Mouse (Mus musculus) layer of hippocampus, adult 8-10 months (tissue): Measurements from ENCODE around the gene Smpd3. TPM values are rescaled to one million over a fixed set of nuclear protein-coding genes. Genes with fewer than 3 reads are reported as not detected.
A peak's percentile ranks its signal among the peaks of the same experiment; 100 is the strongest.

ENCODE experiments used
- DNase-seq, 2 experiments: peaks; one replicate each; pipeline ENCODE4 v3.0.0; 2022; ENCODE audit warnings: low spot score in 2 of 2
- total RNA-seq, 4 experiments: library from RNA; stranded (reverse); gene quantifications; 2 replicates each; pipeline ENCODE4 v1.2.4; 2022

The Smpd3 gene
- total RNA-seq, 4 experiments from 2014 or later = 66.5 to 69.8 (median 69.7) TPM

GRCm38 (mm10) chr8:106234567-106235261 lies 103.1 kb downstream of the Smpd3 start:
- DNase-seq = no peak

DNA sequence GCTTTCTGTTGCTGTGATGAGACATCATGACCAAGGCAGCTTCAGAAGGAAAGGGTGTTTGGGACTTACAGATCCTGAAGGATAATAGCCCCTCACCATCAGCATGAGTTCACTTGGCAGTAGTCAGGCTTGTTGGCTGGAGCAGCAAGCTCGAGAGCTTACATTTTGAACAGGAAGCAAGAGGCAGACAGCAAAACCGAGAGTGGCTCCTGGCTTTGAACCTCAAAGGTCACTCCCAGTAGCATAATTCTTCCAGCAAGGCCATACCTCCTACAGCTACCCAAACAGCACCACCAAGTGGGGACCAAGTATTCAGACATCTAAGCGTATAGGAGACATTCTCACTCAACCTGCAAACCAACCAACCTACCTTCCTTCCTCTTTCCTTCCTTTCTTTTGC lies 105.0 kb downstream of the Smpd3 start:
- DNase-seq = no peak

DNA sequence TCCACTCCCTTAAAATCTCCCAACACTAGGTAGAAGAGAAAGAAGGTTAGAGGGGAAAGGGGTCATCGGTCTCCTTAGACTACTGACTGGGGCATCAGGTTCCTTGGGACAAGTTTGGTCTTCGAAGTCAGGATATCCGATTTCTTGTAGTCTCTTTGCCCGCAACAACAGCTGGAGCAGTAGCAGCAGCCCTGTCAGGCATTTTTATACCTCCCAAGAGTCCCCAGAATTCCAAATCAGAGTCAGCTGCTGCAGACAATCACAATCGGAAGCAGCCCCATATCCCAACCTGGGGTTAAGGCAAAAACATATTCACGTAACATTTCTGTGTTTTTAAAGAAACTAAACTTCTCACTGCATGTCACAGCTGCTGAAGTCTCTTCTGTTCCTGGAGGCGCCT lies 106.3 kb downstream of the Smpd3 start:
- no peak for DNase-seq

DNA sequence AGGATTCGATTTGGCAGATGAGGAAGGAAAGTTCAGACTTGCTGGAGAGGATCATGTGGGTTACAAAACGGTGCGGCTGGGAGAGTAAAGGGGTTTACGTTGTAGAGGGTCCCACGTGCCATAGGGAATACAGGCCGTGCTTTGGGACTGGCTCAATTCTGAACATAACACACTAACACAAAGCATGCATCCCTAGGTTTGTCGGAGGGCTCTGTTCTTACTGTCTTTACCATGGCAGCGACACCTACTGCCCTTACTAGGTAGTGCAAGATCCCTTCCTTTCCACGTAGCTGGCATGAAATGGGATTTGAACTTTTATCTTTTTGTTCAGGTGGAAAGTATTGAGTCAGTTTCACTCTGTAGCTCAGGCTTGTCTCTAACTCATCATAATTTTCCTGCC lies 111.2 kb downstream of the Smpd3 start:
- DNase-seq = no peak

DNA sequence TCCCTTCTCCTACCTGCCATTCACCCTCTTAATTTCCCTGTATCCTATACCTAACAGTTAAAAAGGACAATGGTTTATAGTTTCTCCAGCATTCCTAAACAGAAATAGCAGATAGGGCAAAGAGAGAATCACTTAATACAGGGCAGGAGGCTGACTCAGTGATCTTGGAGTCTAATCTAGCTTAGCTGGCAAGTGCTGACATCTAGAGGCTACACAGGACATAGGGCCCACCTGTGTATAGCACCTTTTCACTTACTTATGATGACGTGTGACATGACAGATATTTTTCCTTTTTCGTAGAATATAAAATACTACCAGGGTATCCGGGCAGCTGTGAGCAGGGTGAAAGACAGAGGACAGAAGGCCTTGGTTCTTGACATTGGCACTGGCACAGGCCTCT lies 118.2 kb downstream of the Smpd3 start:
- no peak for DNase-seq

GRCm38 (mm10) chr8:106213959-106214358 lies 123.8 kb downstream of the Smpd3 start:
- no peak for DNase-seq

- DNase-seq = no peak
Measured at GRCm38 (mm10) chr8:106211421-106211820, 126.4 kb downstream of the Smpd3 start.

- DNase-seq = peak; percentile 91 to 94
Measured at GRCm38 (mm10) chr8:106210821-106211345, 126.9 kb downstream of the Smpd3 start, which contains the start of the genes Slc7a6os and Prmt7. Gene Slc7a6os, minus strand, starts transcription at chr8:106210935. Gene Prmt7, plus strand, starts transcription at chr8:106210936.

DNA sequence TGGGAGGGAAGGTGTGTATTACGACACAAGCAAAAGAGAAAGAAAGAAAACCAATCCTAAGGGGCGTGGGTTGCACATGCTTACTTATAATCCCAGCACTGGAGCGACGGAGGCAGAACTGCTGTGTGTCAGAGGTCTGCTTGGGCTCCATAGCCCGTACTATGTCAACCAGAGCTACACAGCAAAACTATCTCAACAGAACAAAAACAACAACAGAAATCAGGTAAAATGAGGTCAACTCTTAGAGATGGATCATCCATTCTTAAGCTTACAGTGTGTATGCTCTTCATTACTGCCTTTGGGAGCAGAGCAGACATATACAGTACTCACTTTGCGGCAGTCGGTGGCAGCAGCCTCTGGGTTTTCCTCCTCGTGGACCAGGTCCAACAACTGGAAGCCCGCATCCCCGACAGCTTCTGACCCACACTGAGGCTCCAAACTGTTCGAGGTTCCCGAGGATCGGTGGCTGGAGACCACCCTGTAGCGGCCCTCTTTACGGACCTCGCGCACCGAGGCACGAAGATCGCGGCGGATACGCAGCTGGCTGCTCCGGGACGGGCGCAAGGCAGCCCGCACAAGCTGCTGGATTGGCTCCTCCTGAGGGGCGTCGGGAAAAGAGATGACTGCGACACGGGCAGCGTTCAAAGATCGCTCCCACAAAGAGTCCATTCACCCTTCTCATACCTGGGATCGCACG lies 127.6 kb downstream of the Smpd3 start:
- peak in 1 of 2 experiments; percentile 32 for DNase-seq

Other genes starting within 250 kb of the Smpd3 start
- under 1 TPM in 2 of 4 experiments, not detected in 2; 0.09 to 0.43 TPM for gene Esrp2, start 201.0 kb downstream of the Smpd3 start, total RNA-seq
- 10 to 100 TPM; 28.2 to 36.0 (median 29.8) TPM for gene Pla2g15, start 187.6 kb downstream of the Smpd3 start, total RNA-seq
- gene Slc7a6, start 169.1 kb downstream of the Smpd3 start, total RNA-seq = 10 to 100 TPM; 22.3 to 31.9 (median 27.5) TPM
- 10 to 100 TPM; 22.2 to 29.7 (median 26.8) TPM for gene Slc7a6os, start 127.1 kb downstream of the Smpd3 start, total RNA-seq
- gene Prmt7, start 127.1 kb downstream of the Smpd3 start, total RNA-seq = 10 to 100 TPM; 32.8 to 43.7 (median 36.4) TPM
- gene Zfp90, start 77.3 kb upstream of the Smpd3 start, total RNA-seq = 10 to 100 TPM; 11.0 to 15.2 (median 12.3) TPM
- gene 6030452D12Rik, start 162.5 kb upstream of the Smpd3 start, total RNA-seq = not detected
- gene Cdh3, start 172.9 kb upstream of the Smpd3 start, total RNA-seq = under 1 TPM; 0.08 to 0.25 (median 0.20) TPM
- gene Gm10073, start 235.5 kb upstream of the Smpd3 start, total RNA-seq = 100 to 1,000 TPM in 2 of 4 experiments, 10 to 100 TPM in 2; 82.6 to 111 (median 95.6) TPM